Mouse (Mus musculus): ENCODE data around the gene Acads.

Gene Acads

GRCm38 (mm10) chr5:115072143-115072542, 47.0 kb downstream of the Acads start:
- no peak for DNase-seq (ENCODE audit: low spot score)

GRCm38 (mm10) chr5:115071096-115071901, 47.8 kb downstream of the Acads start:
- no peak for DNase-seq (ENCODE audit: low spot score)

- no peak for DNase-seq (ENCODE audit: low spot score)
Measured at GRCm38 (mm10) chr5:115070457-115070856, 48.7 kb downstream of the Acads start.

GRCm38 (mm10) chr5:115069611-115070010, 49.5 kb downstream of the Acads start:
- no peak for DNase-seq (ENCODE audit: low spot score)

GRCm38 (mm10) chr5:115068671-115069421, 50.3 kb downstream of the Acads start:
- no peak for DNase-seq (ENCODE audit: low spot score)

- no peak for DNase-seq (ENCODE audit: low spot score)
Measured at GRCm38 (mm10) chr5:115066245-115066644, 52.9 kb downstream of the Acads start.

GRCm38 (mm10) chr5:115063391-115063790, 55.8 kb downstream of the Acads start:
- no peak for DNase-seq (ENCODE audit: low spot score)

GRCm38 (mm10) chr5:115062566-115062965, 56.6 kb downstream of the Acads start:
- no peak for DNase-seq (ENCODE audit: low spot score)

GRCm38 (mm10) chr5:115060977-115061376, 58.2 kb downstream of the Acads start:
- no peak for DNase-seq (ENCODE audit: low spot score)
